Mouse (Mus musculus): Measurements from ENCODE around the gene Man2a2.

Gene Man2a2

DNA sequence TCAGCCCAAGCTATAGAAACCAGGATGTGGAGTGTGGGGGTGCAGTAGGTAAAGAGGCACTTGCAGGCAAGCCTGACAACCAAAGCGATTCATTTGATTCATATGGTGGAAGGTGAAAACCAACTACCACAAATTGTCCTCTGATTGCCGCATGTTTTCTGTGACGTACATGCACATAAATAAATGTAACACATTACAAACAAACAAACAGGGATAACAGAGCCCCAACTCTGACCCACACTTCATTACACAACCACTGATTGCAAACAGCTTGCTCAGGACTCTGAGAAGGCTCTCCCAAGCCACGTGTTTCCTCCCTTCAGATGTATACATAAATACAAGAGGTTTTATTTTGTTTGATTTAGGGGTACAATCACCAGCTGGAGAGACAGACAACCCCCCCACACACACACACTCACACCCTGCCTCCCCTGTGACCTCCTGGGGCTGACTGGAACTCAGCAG, 1.2 kb downstream of the Man2a2 start:
- DNase-seq (ENCODE audit: low read depth, low spot score) = peak; percentile 51

DNA sequence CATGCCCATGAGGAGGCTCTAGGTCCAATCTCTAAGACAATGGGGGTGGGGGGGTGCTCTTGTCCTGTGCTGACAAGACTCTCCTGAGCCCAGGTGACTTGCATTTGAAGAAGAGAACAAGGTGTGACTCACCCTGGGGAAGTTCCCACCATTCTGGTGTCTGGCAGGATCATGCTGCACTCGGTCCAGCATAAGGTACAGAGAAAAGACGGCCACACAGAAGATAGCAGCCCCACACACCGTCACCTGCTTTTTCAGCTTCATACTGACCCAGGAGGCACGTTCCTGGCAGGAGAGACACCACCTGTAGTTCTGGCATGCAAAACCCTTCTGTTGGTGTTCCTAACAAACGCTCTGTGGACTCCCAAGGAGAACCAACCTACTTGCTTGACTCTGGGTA, 1.7 kb downstream of the Man2a2 start:
- peak; percentile 71 for DNase-seq (ENCODE audit: low read depth, low spot score)

DNA sequence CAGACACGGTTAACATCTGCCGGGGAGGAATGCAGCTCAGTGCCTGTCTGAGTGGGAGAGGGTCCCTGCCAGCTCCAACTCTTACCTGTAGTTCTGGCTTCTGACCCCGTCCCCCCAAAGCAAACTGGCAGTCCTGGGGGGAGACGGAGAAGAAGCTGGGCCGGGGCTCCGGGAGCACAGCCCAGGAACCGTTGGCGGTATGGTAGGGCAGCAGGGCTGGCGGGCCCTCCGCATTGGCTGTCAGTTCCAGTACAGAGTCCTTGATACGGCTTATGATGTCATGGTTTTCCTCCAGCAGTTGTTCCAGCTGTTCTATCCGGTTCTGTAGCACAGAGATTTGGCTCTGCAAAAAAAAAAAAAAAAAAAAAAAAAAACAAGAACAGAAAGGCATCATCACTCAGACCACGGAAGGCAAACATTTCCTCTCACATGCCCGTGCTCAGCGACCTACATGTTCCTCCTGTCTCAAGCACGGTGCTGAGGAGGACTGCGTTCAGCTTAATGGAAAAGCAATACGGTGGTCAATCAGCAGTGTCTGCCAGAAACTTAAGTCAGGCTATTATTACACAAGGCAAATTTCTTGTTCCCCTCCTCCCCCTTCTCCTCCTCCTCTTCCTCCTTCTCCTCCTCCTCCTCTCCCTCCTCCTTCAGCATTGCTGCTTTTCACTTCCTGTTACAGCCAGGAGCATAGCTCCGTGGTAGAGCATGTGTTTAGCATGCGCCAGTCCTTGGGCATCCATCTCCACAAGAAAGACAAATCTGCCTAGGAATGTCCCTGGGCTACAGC, 2.3 kb downstream of the Man2a2 start:
- peak; percentile 51 for DNase-seq (ENCODE audit: low read depth, low spot score)

- no peak for DNase-seq (ENCODE audit: low read depth, low spot score)
Observed at GRCm38 (mm10) chr7:80368009-80368408, 3.2 kb downstream of the Man2a2 start.

- DNase-seq (ENCODE audit: low read depth, low spot score) = no peak
Observed at GRCm38 (mm10) chr7:80367232-80367631, 3.9 kb downstream of the Man2a2 start.

DNA sequence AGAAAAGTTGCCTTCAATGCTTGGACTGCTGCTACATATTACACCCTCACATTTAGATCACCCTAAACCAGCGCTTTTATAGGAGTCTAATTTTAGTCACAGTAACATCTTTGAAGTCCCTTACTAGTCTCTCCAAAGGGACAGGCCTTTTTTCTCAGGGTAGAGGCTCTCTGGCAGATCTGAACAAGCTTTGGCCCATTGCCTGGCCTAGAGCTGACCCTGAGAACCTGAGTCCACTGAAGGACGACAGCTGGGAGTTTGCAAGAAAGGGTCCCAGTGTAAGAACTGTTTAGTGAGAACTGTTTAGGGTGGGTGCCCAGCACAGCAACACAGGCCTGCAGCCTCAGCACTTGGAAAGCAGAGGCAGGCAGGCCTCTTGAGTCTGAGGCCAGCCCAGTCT, 5.4 kb downstream of the Man2a2 start:
- DNase-seq (ENCODE audit: low read depth, low spot score) = no peak

- no peak for DNase-seq (ENCODE audit: low read depth, low spot score)
Observed at GRCm38 (mm10) chr7:80360435-80360834, 10.7 kb downstream of the Man2a2 start.

DNA sequence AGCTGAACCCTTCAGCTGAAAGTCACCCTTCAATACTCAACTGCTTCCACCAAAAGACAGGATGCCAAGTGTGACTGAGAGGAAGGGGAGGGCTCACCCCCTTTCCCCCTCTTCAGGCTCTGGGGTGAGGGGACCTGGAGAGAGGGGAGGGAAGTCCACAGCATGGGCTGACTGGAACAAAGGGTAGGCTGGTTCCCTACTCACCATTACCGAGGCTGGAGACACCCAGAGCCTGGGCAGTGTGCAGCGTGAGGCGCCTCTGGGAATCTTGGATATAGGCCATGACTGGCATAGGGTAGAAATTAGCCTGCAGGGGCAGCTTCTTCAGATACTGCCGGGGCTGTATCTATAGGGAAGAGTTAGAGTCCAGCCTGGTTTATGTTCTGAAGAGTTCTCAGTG, 13.1 kb downstream of the Man2a2 start:
- peak; percentile 29 for DNase-seq (ENCODE audit: low read depth, low spot score)

GRCm38 (mm10) chr7:80357156-80357555, 14.0 kb downstream of the Man2a2 start:
- peak; percentile 90 for DNase-seq (ENCODE audit: low read depth, low spot score)

DNA sequence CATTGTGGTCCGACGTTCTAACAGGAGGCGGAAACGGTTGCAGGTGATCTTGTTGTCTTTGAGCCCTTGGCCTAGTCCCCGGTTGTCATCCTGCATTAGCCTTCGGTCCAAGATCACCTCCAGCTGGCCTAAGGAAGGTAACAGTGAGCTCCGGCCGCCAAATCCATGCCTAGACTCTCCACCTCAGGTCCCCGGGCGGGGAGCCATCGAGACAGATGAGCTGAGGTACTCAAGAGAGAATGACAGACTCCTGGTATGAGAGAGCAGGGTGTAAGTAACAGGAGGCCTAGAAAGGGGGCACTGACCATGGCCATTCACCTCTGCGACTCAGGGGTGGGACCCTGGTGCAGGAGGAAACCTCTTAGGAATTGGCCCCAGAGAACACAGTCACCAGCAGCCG, 14.8 kb downstream of the Man2a2 start:
- no peak for DNase-seq (ENCODE audit: low read depth, low spot score)

DNA sequence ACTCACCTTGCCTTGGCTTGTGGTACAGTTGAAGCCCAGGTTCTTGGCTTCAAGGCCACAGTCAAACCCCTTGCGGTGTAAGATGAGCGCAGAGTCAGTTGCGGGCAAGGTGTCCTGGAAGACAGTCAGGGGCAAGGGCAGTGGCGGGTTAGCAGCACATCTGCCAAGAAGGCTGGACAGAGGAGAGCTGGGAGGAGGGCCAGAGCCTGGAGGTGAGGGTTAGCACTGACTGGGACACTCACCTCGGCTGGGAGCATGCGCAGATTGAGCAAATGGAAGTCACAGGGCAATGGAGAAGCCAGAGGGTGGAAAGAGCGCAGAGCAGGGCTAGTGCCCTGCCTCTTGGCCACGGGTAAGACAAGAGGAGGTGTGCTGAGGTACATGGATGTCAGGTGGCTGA, 18.3 kb downstream of the Man2a2 start:
- no peak for DNase-seq (ENCODE audit: low read depth, low spot score)

DNA sequence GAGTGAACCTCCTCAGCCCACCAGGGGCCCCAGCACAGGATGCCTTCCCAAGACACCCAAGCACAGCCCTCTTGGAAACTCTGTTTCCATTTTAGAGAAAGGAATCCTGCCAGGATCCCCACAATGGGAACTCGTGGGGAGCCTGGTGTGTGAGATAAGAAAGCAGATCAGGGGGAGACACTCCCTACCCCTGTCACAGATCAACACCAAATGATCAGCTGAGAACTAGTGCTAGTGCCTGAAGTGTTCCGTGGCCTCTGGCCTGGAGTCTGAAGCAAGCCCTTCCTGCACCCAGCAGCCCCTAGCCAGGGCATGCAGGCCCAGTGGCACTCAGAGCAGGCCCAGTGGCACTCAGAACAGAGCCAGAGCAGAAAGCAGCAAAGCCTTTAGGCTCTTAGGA, 20.4 kb downstream of the Man2a2 start:
- no peak for DNase-seq (ENCODE audit: low read depth, low spot score)

DNA sequence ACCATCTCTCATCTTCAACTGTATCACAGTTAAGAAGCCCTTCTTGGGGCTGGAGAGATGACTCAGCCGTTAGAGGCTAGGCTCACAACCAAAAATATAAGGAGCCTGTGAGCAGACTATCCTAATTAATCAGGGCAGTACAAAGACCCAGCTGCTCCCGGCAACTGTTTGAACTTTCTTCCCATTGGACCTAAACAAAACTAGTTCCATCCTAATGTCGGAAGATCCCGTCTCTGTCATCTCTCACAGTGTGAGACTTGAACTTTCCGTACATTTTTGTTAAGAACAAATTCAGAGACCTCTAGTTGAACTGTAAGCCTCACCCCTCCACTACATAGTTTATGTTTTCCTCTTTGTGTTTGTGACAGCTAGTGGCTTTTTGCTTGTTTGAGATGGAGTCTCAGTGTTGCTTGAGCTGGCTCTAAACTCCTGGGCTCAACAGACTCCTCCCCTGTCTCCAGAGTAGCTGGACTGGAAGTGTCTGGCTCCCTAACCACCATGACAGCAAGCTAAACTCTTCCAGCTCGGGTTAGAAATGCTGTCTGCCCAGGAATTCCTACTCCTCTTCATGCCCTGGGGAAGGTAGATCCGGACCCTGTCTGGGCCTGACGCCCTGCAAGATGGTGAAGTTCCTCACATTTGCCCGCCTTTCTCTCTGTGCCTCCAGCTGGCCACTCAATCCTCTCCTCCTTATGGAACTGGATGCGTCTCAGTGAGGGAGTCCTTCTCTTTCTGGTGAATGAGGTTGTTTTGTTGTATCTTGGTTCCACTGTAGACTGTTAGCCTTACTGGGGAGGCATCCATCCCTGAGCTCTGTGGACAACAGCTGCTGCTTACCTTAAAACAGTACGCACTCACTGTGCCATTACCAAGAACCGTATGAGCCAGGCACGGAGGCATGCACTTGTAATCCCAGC, 23.2 kb downstream of the Man2a2 start:
- no peak for DNase-seq (ENCODE audit: low read depth, low spot score)

GRCm38 (mm10) chr7:80346830-80347229, 24.3 kb downstream of the Man2a2 start:
- DNase-seq (ENCODE audit: low read depth, low spot score) = no peak

DNA sequence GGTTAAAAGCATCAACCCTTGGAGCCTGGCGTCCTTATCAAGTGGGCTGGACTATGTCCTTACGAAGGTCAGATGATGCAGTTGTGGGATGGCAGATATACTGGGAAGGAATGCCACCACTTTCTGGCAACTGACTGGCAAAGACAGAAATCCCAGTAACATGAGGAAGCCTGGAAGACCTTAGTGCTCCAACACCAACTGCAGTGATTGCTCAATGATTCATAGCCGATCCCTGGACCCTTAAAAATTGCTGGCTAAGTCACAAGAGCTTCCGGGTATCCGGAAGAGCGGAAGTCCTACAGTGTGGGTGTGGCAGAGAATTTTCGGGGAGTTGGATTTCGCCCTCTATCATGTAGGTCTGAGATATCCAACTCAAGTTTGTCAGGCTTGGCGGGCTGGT, 25.0 kb downstream of the Man2a2 start:
- DNase-seq (ENCODE audit: low read depth, low spot score) = no peak

DNA sequence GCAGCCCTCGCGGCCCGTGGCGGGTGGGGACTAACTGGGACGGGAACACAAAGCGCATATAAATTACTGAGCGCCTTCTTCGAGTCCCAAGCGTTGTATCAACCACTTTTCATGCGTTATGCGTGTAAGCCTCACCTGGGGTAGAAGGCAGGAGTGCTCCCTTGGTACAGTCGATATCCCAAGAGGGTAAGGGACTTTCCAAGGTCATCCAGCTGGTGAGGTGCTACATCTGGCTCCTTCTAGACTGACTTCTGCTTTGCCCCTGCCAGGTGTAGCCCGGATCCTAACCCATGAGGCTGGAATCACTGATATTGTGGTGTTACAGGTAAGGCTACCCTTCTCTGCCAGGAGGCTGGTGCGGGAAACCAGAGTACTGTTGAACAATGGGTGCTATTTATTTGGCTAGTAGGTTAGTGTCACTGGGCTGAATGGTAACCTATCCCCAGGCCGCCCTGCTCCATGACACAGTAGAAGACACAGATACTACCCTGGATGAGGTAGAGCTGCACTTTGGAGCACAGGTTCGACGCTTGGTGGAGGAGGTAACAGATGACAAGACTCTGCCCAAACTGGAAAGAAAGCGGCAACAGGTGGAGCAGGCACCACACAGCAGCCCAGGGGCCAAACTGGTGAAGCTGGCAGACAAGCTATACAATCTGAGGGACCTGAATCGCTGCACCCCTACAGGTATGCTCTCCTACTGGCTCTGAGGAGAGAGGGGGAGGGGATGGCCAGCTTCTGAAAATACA, 27.7 kb downstream of the Man2a2 start:
- DNase-seq (ENCODE audit: low read depth, low spot score) = no peak

- peak; percentile 98 for DNase-seq (ENCODE audit: low read depth, low spot score)
Observed at GRCm38 (mm10) chr7:80342858-80343257, 28.3 kb downstream of the Man2a2 start, which contains the start of gene Hddc3. Gene Hddc3, plus strand, starts transcription at chr7:80343104.

DNA sequence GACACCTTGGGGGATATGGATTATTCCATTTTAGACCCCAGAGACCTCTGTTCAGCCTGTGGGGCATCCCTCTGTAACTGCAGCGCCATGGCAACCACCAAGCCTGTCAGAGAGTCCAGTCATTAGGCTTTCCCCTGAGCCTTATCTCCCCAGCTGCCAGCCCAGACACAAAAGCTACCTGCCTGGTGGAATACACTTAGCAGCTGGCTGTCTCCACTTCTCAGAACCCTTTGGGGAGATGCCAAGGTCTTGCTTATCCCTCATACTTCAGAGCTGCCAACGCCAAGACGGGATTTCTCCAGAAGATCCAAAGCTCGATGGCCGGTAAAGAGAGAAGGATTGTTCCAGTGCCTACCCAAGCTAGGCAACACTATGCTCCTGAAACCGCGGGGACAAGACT, 29.4 kb downstream of the Man2a2 start:
- no peak for DNase-seq (ENCODE audit: low read depth, low spot score)

DNA sequence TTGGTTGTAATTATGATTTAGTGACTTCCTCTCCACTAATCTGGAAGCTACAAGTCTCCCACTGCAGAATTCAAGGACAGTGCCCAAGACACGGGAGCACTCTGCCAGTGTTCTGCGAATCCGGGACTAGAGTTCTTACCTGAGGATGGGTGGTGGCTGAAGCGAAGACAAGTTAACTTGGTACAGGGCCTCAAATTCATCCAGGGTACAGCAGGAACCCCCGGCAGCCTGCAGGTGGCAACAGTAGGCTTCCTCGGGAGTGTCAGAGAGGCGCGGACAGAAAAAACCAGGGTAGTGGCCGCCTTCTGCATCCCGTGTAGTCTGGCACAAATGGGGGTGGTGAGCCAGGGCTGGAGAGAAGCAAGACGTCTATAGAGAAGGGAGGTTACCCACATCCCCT, 30.4 kb downstream of the Man2a2 start, which contains the start of gene Unc45a:
Unc45a (minus strand) TSS at position 213 of the 400 bp plus-strand sequence.
- DNase-seq (ENCODE audit: low read depth, low spot score) = peak; percentile 92

- peak; percentile 99 for DNase-seq (ENCODE audit: low read depth, low spot score)
Observed at GRCm38 (mm10) chr7:80339793-80340628, 31.2 kb downstream of the Man2a2 start.

DNA sequence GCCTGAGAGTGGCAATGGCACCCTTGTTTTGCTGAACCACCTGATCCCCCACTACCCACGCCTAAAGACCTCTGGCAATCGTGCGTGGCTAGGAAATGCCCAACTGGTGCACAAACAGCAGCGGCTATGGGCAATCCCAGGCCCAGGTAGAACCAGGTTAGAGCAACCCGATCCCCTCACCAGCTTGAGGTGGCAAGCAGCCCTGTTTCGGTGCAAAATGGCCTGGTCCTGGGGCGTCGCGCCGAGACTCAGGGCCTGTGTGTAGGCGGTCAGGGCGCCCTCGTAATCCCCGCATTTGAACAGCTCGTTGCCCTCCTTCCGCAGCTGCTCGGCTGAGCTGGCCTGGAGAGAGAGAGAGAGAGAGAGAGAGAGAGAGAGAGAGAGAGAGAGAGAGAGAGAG, 31.8 kb downstream of the Man2a2 start:
- peak; percentile 58 for DNase-seq (ENCODE audit: low read depth, low spot score)

Measured in brain, adult 2 months (tissue).